Mouse (Mus musculus) thymus, adult 2 months (tissue): ENCODE measurements at regions not wholly inside any gene's neighbourhood (a gene's known extent, or its start where the extent isn't known, plus 50 kb on each side); places are given as distances from the start of the nearest gene placed in this dataset.

ENCODE experiments used
- CTCF ChIP-seq: fragments of 200-500 bp; IDR thresholded peaks from 2 replicates; pipeline ENCODE4 v1.5.1; 2012; ENCODE audit warnings: mild to moderate bottlenecking, control low read depth, low read length, moderate library complexity, borderline replicate concordance; ENCODE audit not compliant: control insufficient read depth, poor library complexity, insufficient read depth; ENCODE audit errors: extremely low read depth
- POLR2A ChIP-seq: fragments of 200-500 bp; IDR thresholded peaks from 2 replicates; pipeline ENCODE4 v1.6.1; 2012; ENCODE audit warnings: mild to moderate bottlenecking, low read length, control low read depth, moderate library complexity; ENCODE audit not compliant: control insufficient read depth, poor library complexity, insufficient read depth; ENCODE audit errors: extremely low read depth

DNA sequence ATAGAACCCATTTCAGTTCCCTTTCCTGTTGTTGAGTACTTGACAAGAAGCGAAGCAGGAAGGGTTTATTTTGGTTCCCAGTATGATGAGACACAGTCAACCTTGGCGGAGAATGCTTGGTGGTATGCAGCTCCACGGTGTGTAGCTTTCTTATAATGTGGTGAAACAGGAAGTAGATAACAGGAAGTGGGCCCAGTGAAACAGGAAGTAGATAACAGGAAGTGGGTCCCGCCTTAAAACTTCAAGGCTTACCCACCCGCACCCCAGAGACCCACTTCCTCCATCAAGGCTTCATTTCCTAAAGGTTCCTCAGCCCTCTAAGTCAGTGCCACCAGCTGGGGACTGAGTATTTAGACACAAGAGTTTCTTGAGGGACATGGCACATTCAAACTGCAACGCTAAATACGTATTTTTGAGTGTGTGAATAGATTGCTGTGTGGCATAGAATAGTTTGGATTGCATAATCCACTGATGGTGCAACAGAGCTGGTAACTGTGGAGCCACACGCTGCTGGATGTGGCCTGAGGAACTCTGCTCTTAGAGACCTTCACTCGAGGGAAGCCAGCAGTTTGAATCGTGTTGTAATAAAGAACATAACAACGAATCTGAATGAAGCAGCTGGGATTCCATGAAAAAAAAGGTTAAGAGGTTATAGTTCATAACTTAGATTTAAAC, 190.8 kb downstream of the Npr3 start:
- no peak for TF ChIP-seq POLR2A
- no peak for TF ChIP-seq CTCF
